ENCODE assay signal across 20 mouse cellular contexts in genomic region chr17:85607556-85608365, GRCm38 (mm10). TPM values are rescaled to one million over a fixed set of nuclear protein-coding genes. Genes with fewer than 3 reads are reported as not detected.
DNase-seq lines count a peak whose midpoint lies in the region; ATAC-seq lines count a peak whose summit lies in the region.
"Had no signal": no experiment of that assay in that cellular context is flagged by ENCODE, and none has a peak within 500 bp of the region (broad histone marks: within the 10 kb centered on the region; RNA-seq: fewer than 3 reads in every experiment).

No protein-coding gene starts in this region.

- no peaks in the 10 kb centered on the region for H3K36me3 ChIP-seq in hindbrain, embryonic 11.5 days (ENCODE audit: control insufficient read depth, insufficient read depth, low read length)
- no peaks in the 10 kb centered on the region for H3K36me3 ChIP-seq in hindbrain, embryonic 16.5 days (ENCODE audit: control insufficient read depth, insufficient read depth, low read length)
- H3K36me3 ChIP-seq in forebrain, embryonic 10.5 days (replicated peaks) = peaks cover 7% of the 10 kb centered on the region; the same call in 1 of the 2 replicates
- H3K36me3 ChIP-seq in midbrain, embryonic 10.5 days = no peaks in the 10 kb centered on the region
- H3K36me3 ChIP-seq: embryonic facial prominence, embryonic 13.5 days; heart, embryonic 13.5 days; lung, embryonic 15.5 days had no signal

- peak; percentile 66 for DNase-seq in hindbrain, embryonic 11.5 days (ENCODE audit: low spot score)
- DNase-seq in forebrain, embryonic 10.5 days (ENCODE audit: extremely low spot score, low spot score) = peak; percentile 62
- peak; percentile 62 for DNase-seq in midbrain, embryonic 10.5 days (ENCODE audit: low spot score)
- peak; percentile 72 for DNase-seq in retina, postnatal 1 day
- DNase-seq in thymus, postnatal 4 days = no peak
- DNase-seq in gastrocnemius, postnatal 4 days (ENCODE audit: low spot score in 2 of 2) = no peak
- DNase-seq: adrenal gland, adult 8-10 months; cerebellum, adult 8-10 months; gastrocnemius, postnatal 36 days; kidney, adult 9 months had no signal

- no peak for ATAC-seq in hindbrain, embryonic 11.5 days (ENCODE audit: low FRiP score)
- ATAC-seq in hindbrain, embryonic 16.5 days = no peak
- ATAC-seq in inflammation-experienced regulatory T-cells, adult 6 months = no peak

- H3K27ac ChIP-seq in hindbrain, embryonic 11.5 days (ENCODE audit: low read depth, low read length) = no peak overlapping the region
- H3K27ac ChIP-seq in hindbrain, embryonic 16.5 days (ENCODE audit: low read depth, low read length) = no peak overlapping the region
- H3K27ac ChIP-seq in forebrain, embryonic 10.5 days = peak overlapping the region; percentile 88
- H3K27ac ChIP-seq in midbrain, embryonic 10.5 days (replicated peaks) = peak overlapping the region; percentile 46; the same call in 1 of the 2 replicates
- H3K27ac ChIP-seq: heart, embryonic 13.5 days; layer of hippocampus, adult 2 months; lung, embryonic 15.5 days had no signal

- H3K27me3 ChIP-seq in hindbrain, embryonic 11.5 days (ENCODE audit: control insufficient read depth, insufficient read depth, low read length) = peaks cover 84% of the 10 kb centered on the region
- peaks cover 70% of the 10 kb centered on the region for H3K27me3 ChIP-seq in hindbrain, embryonic 16.5 days (replicated peaks; ENCODE audit: control insufficient read depth, insufficient read depth, low read length)
- peaks cover 98% of the 10 kb centered on the region for H3K27me3 ChIP-seq in forebrain, embryonic 10.5 days (ENCODE audit: poor library complexity, severe bottlenecking)
- peaks cover 100% of the 10 kb centered on the region for H3K27me3 ChIP-seq in midbrain, embryonic 10.5 days (ENCODE audit: low read depth, poor library complexity, severe bottlenecking)

- no peaks in the 10 kb centered on the region for H3K4me1 ChIP-seq in hindbrain, embryonic 11.5 days (replicated peaks; ENCODE audit: control insufficient read depth, insufficient read depth, low read length)
- H3K4me1 ChIP-seq in hindbrain, embryonic 16.5 days (ENCODE audit: control insufficient read depth, insufficient read depth, low read depth, low read length) = no peaks in the 10 kb centered on the region; the same call in 1 of the 2 replicates
- H3K4me1 ChIP-seq in forebrain, embryonic 10.5 days = peaks cover 73% of the 10 kb centered on the region
- peaks cover 21% of the 10 kb centered on the region for H3K4me1 ChIP-seq in midbrain, embryonic 10.5 days
- H3K4me1 ChIP-seq: lung, embryonic 15.5 days had no signal

- H3K4me2 ChIP-seq in hindbrain, embryonic 11.5 days (replicated peaks; ENCODE audit: low read depth, low read length) = no peak overlapping the region
- no peak overlapping the region for H3K4me2 ChIP-seq in hindbrain, embryonic 16.5 days (ENCODE audit: low read length)
- H3K4me2 ChIP-seq: lung, embryonic 15.5 days had no signal

- 2% methylated on average over 40 of the region's 41 CpGs for WGBS in hindbrain, embryonic 11.5 days
- 1% methylated on average over 41 of the region's 41 CpGs for WGBS in hindbrain, embryonic 16.5 days
- WGBS in forebrain, embryonic 10.5 days = 2% methylated on average over 41 of the region's 41 CpGs
- WGBS in midbrain, embryonic 10.5 days = 1% methylated on average over 41 of the region's 41 CpGs

- H3K9me3 ChIP-seq in hindbrain, embryonic 11.5 days (ENCODE audit: control insufficient read depth, low read length) = no peaks in the 10 kb centered on the region
- H3K9me3 ChIP-seq in hindbrain, embryonic 16.5 days (ENCODE audit: control insufficient read depth, low read length) = no peaks in the 10 kb centered on the region
- H3K9me3 ChIP-seq in forebrain, embryonic 10.5 days = no peaks in the 10 kb centered on the region
- H3K9me3 ChIP-seq in midbrain, embryonic 10.5 days (replicated peaks) = no peaks in the 10 kb centered on the region
- H3K9me3 ChIP-seq: embryonic facial prominence, embryonic 13.5 days; heart, embryonic 13.5 days; lung, embryonic 15.5 days had no signal

- no peak overlapping the region for H3K9ac ChIP-seq in hindbrain, embryonic 11.5 days (ENCODE audit: low read depth, low read length)
- no peak overlapping the region for H3K9ac ChIP-seq in hindbrain, embryonic 16.5 days (ENCODE audit: low read depth, low read length)
- H3K9ac ChIP-seq: heart, embryonic 13.5 days; lung, embryonic 15.5 days had no signal

- no peak overlapping the region for H3K4me3 ChIP-seq in hindbrain, embryonic 11.5 days (ENCODE audit: low read depth, low read length)
- H3K4me3 ChIP-seq in hindbrain, embryonic 16.5 days (ENCODE audit: low read length) = no peak overlapping the region
- peak overlapping the region; percentile 44 for H3K4me3 ChIP-seq in forebrain, embryonic 10.5 days
- peak overlapping the region; percentile 41 for H3K4me3 ChIP-seq in midbrain, embryonic 10.5 days
- H3K4me3 ChIP-seq: layer of hippocampus, adult 2 months; lung, embryonic 15.5 days had no signal

RNA-seq across cellular contexts. Expression of gene Six3, which starts 5.6 kb away (rescaled TPM):
- polyA plus RNA-seq in hindbrain, embryonic 11.5 days (2014; fragmentation: Nextera tagmentation; extraction: Ambion mirVana) = 0.09 and 0.18 TPM in 2 replicates
- 0.06 and 2.1 TPM in 2 replicates for polyA plus RNA-seq in hindbrain, embryonic 16.5 days (2015; fragmentation: Nextera tagmentation; extraction: Ambion mirVana)
- polyA plus RNA-seq in forebrain, embryonic 10.5 days (2016; fragmentation: Nextera tagmentation; extraction: Ambion mirVana) = 13.1 and 15.5 TPM in 2 replicates
- polyA plus RNA-seq in midbrain, embryonic 10.5 days (2016; fragmentation: Nextera tagmentation; extraction: Ambion mirVana) = 4.0 and 7.9 TPM in 2 replicates
- under 1 TPM in 1 of 3 experiments, not detected in 2; 0.12 TPM for polyA plus RNA-seq in inflammation-experienced regulatory T-cells, adult 6 months (2017; shearing (Covaris generic))
- total RNA-seq in gastrocnemius, postnatal 4 days (2021) = not detected
- total RNA-seq: adrenal gland, adult 8-10 months; gastrocnemius, postnatal 36 days; hematopoietic stem cell, adult 5-6 weeks; liver, adult 2 months; megakaryocyte, adult 5-6 weeks had no signal
- polyA plus RNA-seq: heart, embryonic 13.5 days; liver, adult 2 months; lung, embryonic 15.5 days; testis, adult 2 months had no signal

Comparison
In these comparisons a context has a peak if more than half of its experiments do, and no peak if none do; other contexts are left out.
1. DNase-seq: peak in hindbrain, embryonic 11.5 days (single experiment), forebrain, embryonic 10.5 days (single experiment), midbrain, embryonic 10.5 days (single experiment) and retina, postnatal 1 day (single experiment); none in thymus, postnatal 4 days (single experiment) and gastrocnemius, postnatal 4 days (0 of 2).
2. H3K27ac ChIP-seq: peak in forebrain, embryonic 10.5 days (single experiment) and midbrain, embryonic 10.5 days (single experiment); none in hindbrain, embryonic 11.5 days (single experiment) and hindbrain, embryonic 16.5 days (single experiment).
3. H3K4me3 ChIP-seq: peak in forebrain, embryonic 10.5 days (single experiment) and midbrain, embryonic 10.5 days (single experiment); none in hindbrain, embryonic 11.5 days (single experiment) and hindbrain, embryonic 16.5 days (single experiment).